Mouse (Mus musculus) liver, embryonic 14.5 days (tissue): Measurements from ENCODE around the gene Ttc39d.
"Not testable (repeated sequence)": the region's sequence is repeated elsewhere in the genome, so short reads cannot be mapped to it uniquely, and the experiment has no call there.

Experiments
- CTCF ChIP-seq: IDR thresholded peaks from 2 replicates; pipeline ENCODE4 v1.5.1; 2016; ENCODE audit warnings: antibody characterized with exemption, low read depth, control low read depth
- EP300 ChIP-seq: IDR thresholded peaks from 2 replicates; pipeline ENCODE4 v1.6.1; 2016; ENCODE audit warnings: antibody characterized with exemption, low read depth

DNA sequence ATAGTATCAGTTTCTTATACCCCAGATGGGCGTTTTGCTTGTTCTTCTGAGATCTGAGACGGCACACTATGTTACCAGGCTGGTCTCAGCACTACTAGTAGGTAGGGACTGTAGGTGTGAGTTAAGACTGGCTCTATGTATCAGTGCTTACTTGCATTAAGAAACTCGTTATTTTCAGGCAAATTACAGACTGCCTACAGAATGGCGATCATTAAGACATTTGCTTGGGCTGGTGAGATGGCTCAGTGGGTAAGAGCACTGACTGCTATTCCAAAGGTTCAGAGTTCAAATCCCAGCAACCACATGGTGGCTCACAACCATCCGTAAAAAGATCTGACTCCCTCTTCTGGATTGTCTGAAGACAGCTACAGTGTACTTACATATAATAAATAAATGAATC lies 17.9 kb downstream of the Ttc39d start:
- not testable (repeated sequence) for TF ChIP-seq CTCF, EP300
